Mouse (Mus musculus) neural tube, embryonic 14.5 days (tissue): ENCODE data around the gene Ssr1. TPM values are rescaled to one million over a fixed set of nuclear protein-coding genes. Genes with fewer than 3 reads are reported as not detected.

Experiments used
- ATAC-seq: fragments of 200-750 bp; cut with Nextera tagmentation; 2 replicates; pipeline ENCODE4 v1.8.0; 2017; ENCODE audit warnings: low read depth, mild to moderate bottlenecking, moderate TSS enrichment, moderate library complexity
- H3K27ac ChIP-seq: fragments of 300-500 bp; sonication (generic); 2 replicates; pipeline ENCODE4 v1.5.1; 2014; ENCODE audit warnings: low read depth, mild to moderate bottlenecking, control low read depth, low read length, moderate library complexity, mixed read lengths
- H3K27me3 ChIP-seq: fragments of 300-500 bp; sonication (generic); 2 replicates; pipeline ENCODE4 v1.6.1; 2014; ENCODE audit warnings: low read length; ENCODE audit not compliant: control insufficient read depth, insufficient read depth
- H3K36me3 ChIP-seq: fragments of 300-500 bp; sonication (generic); 2 replicates; pipeline ENCODE4 v1.6.1; 2014; ENCODE audit warnings: low read length, mixed read lengths; ENCODE audit not compliant: control insufficient read depth, insufficient read depth
- H3K4me1 ChIP-seq: fragments of 300-500 bp; sonication (generic); 2 replicates; pipeline ENCODE4 v1.6.1; 2014; ENCODE audit warnings: low read length; ENCODE audit not compliant: control insufficient read depth, insufficient read depth
- H3K4me2 ChIP-seq: fragments of 300-500 bp; sonication (generic); 2 replicates; pipeline ENCODE4 v1.6.1; 2014; ENCODE audit warnings: mild to moderate bottlenecking, low read depth, low read length, control low read depth
- H3K4me3 ChIP-seq: fragments of 300-500 bp; sonication (generic); 2 replicates; pipeline ENCODE4 v1.5.1; 2014; ENCODE audit warnings: low read depth, low read length, control low read depth, mixed read lengths
- H3K9ac ChIP-seq: fragments of 300-500 bp; sonication (generic); replicated peaks from 2 replicates; pipeline ENCODE4 v1.6.1; 2014; ENCODE audit warnings: low read depth, mild to moderate bottlenecking, control low read depth, low read length, mixed read lengths
- H3K9me3 ChIP-seq: fragments of 300-500 bp; sonication (generic); 2 replicates; pipeline ENCODE4 v1.6.1; 2016; ENCODE audit warnings: low read length; ENCODE audit not compliant: control insufficient read depth
- WGBS: fragments of 180-500 bp; shearing (Covaris S2); extraction: QIAGEN DNeasy Blood & Tissue Kit; methylation state at CpG from one replicate; pipeline ENCODE4 v1.1.7; 2014; 5-methylcytosine and 5-hydroxymethylcytosine counted together
- polyA plus RNA-seq: library from polyadenylated mRNA; unstranded; fragments of >200 nt; fragmentation: Nextera tagmentation; extraction: Ambion mirVana; gene quantifications from 2 replicates; pipeline ENCODE4 v1.2.1, GENCODE M21; 2014

Ssr1 gene
- polyA plus RNA-seq, 1 experiment from 2014 or later = 53.0 TPM

DNA sequence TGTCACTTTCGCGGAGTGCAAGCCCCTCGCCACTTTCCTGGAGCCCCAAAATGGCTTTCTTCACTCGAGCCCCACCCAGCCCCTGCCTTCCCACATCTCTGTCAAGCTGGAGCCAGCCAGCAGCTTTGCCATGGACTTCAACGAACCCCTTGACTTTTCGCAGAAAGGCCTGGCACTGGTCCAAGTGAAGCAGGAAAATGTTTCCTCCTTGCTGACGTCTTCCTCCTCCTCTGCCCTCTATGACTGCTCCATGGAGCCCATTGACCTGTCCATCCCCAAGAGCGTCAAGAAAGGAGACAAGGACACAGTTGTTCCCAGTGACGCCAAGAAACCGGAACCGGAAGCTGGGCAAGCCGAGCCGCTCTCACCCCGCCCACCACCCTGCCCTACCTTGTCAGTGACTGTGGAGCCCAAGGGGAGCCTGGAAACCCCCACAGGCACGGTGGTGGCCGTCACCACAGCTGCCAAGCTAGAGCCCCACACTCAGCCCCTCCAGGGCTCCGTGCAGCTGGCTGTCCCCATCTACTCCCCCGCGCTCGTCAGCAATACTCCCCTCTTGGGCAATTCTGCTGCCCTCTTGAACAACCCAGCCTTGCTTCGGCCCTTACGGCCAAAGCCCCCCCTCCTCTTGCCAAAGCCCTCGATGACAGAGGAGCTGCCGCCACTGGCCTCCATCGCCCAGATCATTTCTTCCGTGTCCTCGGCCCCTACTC is 62.7 kb downstream of the Ssr1 start:
- no peak for ATAC-seq
- H3K27ac ChIP-seq = no peak overlapping the region
- no peaks in the 10 kb centered on the region for H3K36me3 ChIP-seq
- no peak overlapping the region for H3K9ac ChIP-seq
- no peaks in the 10 kb centered on the region for H3K27me3 ChIP-seq
- H3K4me1 ChIP-seq = no peaks in the 10 kb centered on the region
- no peaks in the 10 kb centered on the region for H3K9me3 ChIP-seq
- H3K4me3 ChIP-seq = no peak overlapping the region
- H3K4me2 ChIP-seq = no peak overlapping the region
- WGBS = 79% methylated on average over 27 of the region's 27 CpGs

DNA sequence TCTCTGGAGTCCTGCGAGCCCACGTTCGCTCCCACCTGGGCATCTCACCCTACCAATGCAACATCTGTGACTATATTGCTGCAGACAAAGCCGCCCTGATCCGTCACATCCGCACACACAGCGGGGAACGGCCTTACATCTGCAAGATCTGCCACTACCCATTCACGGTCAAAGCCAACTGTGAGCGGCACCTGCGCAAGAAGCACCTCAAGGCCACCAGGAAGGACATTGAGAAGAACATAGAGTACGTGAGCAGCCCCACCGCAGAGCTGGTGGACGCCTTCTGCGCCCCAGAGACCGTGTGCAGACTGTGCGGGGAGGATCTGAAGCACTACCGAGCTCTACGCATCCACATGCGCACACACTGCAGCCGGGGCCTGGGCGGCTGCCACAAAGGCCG is 63.4 kb downstream of the Ssr1 start:
- no peak overlapping the region for H3K4me2 ChIP-seq
- no peaks in the 10 kb centered on the region for H3K36me3 ChIP-seq
- no peak overlapping the region for H3K9ac ChIP-seq
- no peak overlapping the region for H3K27ac ChIP-seq
- H3K9me3 ChIP-seq = no peaks in the 10 kb centered on the region
- H3K4me3 ChIP-seq = no peak overlapping the region
- H3K27me3 ChIP-seq = no peaks in the 10 kb centered on the region
- H3K4me1 ChIP-seq = no peaks in the 10 kb centered on the region
- no peak for ATAC-seq
- WGBS = 94% methylated on average over 23 of the region's 23 CpGs

DNA sequence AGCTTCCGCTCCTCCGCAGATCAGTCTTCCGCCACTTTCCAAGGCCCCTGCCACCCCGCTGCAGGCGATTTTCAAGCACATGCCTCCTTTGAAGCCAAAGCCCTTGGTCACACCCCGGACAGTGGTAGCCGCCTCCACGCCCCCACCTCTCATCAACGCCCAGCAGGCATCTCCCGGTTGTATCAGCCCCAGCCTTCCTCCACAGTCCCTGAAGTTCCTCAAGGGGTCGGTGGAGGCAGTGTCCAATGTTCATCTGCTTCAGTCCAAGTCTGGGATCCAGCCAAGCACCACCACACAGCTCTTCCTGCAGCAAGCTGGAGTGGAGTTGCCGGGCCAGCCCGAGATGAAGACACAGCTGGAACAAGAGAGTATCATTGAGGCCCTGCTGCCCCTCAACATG is 63.9 kb downstream of the Ssr1 start:
- Histone ChIP-seq H3K4me3 (no peak overlapping the region), H3K4me1 (no peaks in the 10 kb centered on the region), H3K27me3 (no peaks in the 10 kb centered on the region), H3K4me2 (no peak overlapping the region), H3K9me3 (no peaks in the 10 kb centered on the region), H3K9ac (no peak overlapping the region), H3K27ac (no peak overlapping the region), H3K36me3 (no peaks in the 10 kb centered on the region)
- no peak for ATAC-seq
- 92% methylated on average over 13 of the region's 13 CpGs for WGBS

DNA sequence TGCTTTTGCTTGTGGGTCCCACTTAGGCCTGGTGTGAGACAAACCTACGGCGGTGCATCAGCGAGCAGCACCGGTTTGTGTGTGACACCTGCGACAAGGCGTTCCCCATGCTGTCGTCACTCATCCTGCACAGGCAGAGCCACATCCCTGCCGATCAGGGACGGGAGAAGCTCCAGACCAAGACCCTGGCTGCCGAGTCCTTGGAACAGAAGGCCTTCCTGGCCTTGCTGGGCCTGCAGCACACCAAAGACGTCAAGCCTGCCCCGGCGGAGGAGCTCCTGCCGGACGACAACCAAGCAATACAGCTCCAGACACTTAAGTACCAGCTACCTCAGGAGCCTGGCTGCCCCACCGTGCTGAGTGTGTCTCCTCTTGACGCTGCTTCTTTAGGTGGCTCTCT is 64.5 kb downstream of the Ssr1 start:
- no peaks in the 10 kb centered on the region for H3K9me3 ChIP-seq
- H3K4me2 ChIP-seq = no peak overlapping the region
- H3K27me3 ChIP-seq = no peaks in the 10 kb centered on the region
- WGBS = 93% methylated on average over 17 of the region's 17 CpGs
- no peak for ATAC-seq
- H3K36me3 ChIP-seq = no peaks in the 10 kb centered on the region
- H3K4me3 ChIP-seq = no peak overlapping the region
- H3K27ac ChIP-seq = no peak overlapping the region
- H3K4me1 ChIP-seq = no peaks in the 10 kb centered on the region
- no peak overlapping the region for H3K9ac ChIP-seq

- Histone ChIP-seq H3K9ac (no peak overlapping the region), H3K4me1 (no peaks in the 10 kb centered on the region), H3K9me3 (no peaks in the 10 kb centered on the region), H3K4me2 (no peak overlapping the region), H3K27me3 (no peaks in the 10 kb centered on the region), H3K36me3 (no peaks in the 10 kb centered on the region), H3K4me3 (no peak overlapping the region), H3K27ac (no peak overlapping the region)
- WGBS = 95% methylated on average over 3 of the region's 3 CpGs
- no peak for ATAC-seq
Observed at GRCm38 (mm10) chr13:37926394-37926793, 67.6 kb downstream of the Ssr1 start.

DNA sequence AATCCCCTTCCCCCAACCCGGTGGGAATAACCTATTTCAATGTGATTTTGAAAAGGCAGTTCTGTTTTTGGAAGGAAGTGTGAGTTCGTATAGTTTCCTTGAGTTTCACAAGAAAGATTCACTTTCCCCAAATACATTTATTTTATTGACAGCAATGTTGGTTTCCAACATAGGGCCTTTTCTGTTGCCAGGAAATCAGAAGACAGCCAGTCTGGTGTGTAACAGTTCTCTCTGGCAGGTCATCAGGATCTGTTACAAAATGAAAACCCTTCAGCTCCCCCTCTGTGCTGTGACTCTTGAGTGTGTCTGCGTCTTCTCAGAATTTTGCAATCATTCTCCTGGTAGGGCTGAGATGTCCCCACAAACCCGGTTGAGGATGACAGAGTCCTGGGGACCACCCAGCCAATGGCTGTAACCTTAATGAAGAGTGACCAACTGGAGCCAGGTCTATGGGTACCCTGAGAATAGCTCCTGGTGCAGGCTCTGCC is 69.5 kb downstream of the Ssr1 start:
- Histone ChIP-seq H3K4me3 (no peak overlapping the region), H3K27ac (no peak overlapping the region), H3K27me3 (no peaks in the 10 kb centered on the region), H3K4me2 (no peak overlapping the region), H3K9me3 (no peaks in the 10 kb centered on the region), H3K36me3 (no peaks in the 10 kb centered on the region), H3K9ac (no peak overlapping the region), H3K4me1 (no peaks in the 10 kb centered on the region)
- WGBS = 84% methylated on average over 4 of the region's 4 CpGs
- ATAC-seq = no peak

DNA sequence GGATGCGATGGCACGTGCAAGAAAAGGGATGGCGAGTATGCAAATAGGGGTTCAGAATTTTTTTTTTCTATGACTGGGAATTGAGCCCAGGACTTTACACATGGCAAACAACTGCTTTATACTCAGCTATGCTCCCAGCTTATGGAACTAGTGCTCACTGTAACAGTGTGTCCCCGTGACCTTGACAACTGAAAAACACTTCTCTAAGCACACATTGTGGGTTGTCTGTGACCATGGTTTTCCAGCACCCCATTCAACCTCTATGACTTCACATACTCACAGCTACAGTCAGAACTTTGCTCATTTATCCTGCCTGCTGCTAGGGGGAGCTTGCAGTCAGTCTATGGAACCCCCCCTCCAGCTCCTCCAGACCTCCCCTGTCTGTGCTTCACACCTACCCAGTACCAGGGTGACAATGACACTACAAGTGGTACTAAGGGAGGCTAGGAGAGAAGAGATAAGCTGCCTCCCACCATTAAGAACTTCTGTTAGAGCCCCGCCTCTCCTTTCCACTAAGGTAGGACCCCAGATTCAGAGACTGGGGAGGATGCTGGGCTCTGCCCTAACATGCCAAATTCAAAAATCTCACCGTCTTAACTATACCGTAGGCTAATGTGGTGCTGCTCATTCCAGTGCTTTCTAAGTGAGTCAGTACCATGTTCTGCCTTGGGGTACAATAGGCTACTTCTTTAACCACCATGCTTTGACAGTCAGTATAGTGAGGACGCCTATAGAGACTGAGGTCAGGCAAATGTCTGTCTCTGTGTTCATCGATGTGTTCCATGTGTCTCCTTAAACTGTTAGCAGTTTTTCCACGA is 70.2 kb downstream of the Ssr1 start:
- Histone ChIP-seq H3K4me3 (no peak overlapping the region), H3K9me3 (no peaks in the 10 kb centered on the region), H3K36me3 (no peaks in the 10 kb centered on the region), H3K4me2 (no peak overlapping the region), H3K9ac (no peak overlapping the region), H3K27me3 (no peaks in the 10 kb centered on the region), H3K27ac (no peak overlapping the region), H3K4me1 (no peaks in the 10 kb centered on the region)
- no peak for ATAC-seq
- WGBS = 89% methylated on average over 10 of the region's 10 CpGs

GRCm38 (mm10) chr13:37923091-37923490 is 70.9 kb downstream of the Ssr1 start:
- no peaks in the 10 kb centered on the region for H3K27me3 ChIP-seq
- H3K9me3 ChIP-seq = no peaks in the 10 kb centered on the region
- H3K9ac ChIP-seq = no peak overlapping the region
- ATAC-seq = no peak
- 88% methylated on average over 4 of the region's 4 CpGs for WGBS
- H3K4me2 ChIP-seq = no peak overlapping the region
- no peak overlapping the region for H3K4me3 ChIP-seq
- H3K27ac ChIP-seq = no peak overlapping the region
- H3K36me3 ChIP-seq = no peaks in the 10 kb centered on the region
- no peaks in the 10 kb centered on the region for H3K4me1 ChIP-seq

DNA sequence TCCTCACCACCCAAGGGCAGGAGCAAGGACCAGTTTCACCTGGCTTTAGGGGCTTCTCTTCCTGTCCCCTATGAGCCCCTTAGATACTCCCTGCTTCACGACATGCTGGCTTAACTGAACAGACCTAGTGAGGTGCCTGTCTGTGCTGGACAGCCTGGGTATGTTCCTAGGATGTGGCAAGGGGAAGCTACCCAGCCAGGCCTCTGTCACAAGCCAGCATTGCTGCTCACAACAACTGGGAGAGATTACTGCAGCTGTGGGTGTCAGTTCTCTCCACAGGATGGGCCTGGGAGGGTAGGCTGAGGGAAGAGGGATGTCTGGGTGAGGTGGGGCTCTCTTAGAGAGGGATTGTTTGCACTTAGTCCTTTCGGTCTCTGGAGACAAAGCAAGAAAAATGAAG is 73.3 kb downstream of the Ssr1 start:
- Histone ChIP-seq H3K4me3 (no peak overlapping the region), H3K36me3 (no peaks in the 10 kb centered on the region), H3K4me2 (no peak overlapping the region), H3K4me1 (no peaks in the 10 kb centered on the region), H3K9me3 (no peaks in the 10 kb centered on the region), H3K9ac (no peak overlapping the region), H3K27ac (no peak overlapping the region), H3K27me3 (no peaks in the 10 kb centered on the region)
- no peak for ATAC-seq
- 43% methylated on average over 2 of the region's 2 CpGs for whole genome bisulfite sequencing
